Mouse (Mus musculus): ENCODE results near the gene Adat1.

The Adat1 gene

GRCm38 (mm10) chr8:111992013-111992702 lies at the start of gene Adat1:
Gene Adat1 (minus strand): TSS chr8:111992302.
- peak; percentile 93 for DNase-seq

- DNase-seq, result no peak
Measured at GRCm38 (mm10) chr8:112037521-112037920, 45.4 kb upstream of the Adat1 start.

- peak; percentile 51 for DNase-seq
Measured at GRCm38 (mm10) chr8:112034603-112035002, 42.5 kb upstream of the Adat1 start.

- DNase-seq, result no peak
Measured at GRCm38 (mm10) chr8:112033071-112033470, 41.0 kb upstream of the Adat1 start.

GRCm38 (mm10) chr8:112030663-112031062 lies 38.6 kb upstream of the Adat1 start:
- DNase-seq, result no peak

- DNase-seq, result no peak
Measured at GRCm38 (mm10) chr8:112029455-112029854, 37.4 kb upstream of the Adat1 start.

- DNase-seq, result no peak
Measured at GRCm38 (mm10) chr8:112014936-112015335, 22.8 kb upstream of the Adat1 start, which contains the start of gene Gm6793. Gene Gm6793 (minus strand): TSS chr8:112015036.

- peak; percentile 60 for DNase-seq
Measured at GRCm38 (mm10) chr8:112011816-112012242, 19.7 kb upstream of the Adat1 start.

- peak; percentile 96 for DNase-seq
Measured at GRCm38 (mm10) chr8:112010997-112011815, 19.1 kb upstream of the Adat1 start, which contains the start of the genes Kars and Terf2ip. Gene Kars (minus strand): TSS chr8:112011323. Gene Terf2ip (plus strand): TSS chr8:112011398.

GRCm38 (mm10) chr8:112009558-112009957 lies 17.5 kb upstream of the Adat1 start:
- no peak for DNase-seq

GRCm38 (mm10) chr8:112007669-112008068 lies 15.6 kb upstream of the Adat1 start:
- DNase-seq, result no peak

- DNase-seq, result no peak
Measured at GRCm38 (mm10) chr8:112005601-112006000, 13.5 kb upstream of the Adat1 start.

GRCm38 (mm10) chr8:112004754-112005153 lies 12.7 kb upstream of the Adat1 start:
- no peak for DNase-seq

- DNase-seq, result no peak
Measured at GRCm38 (mm10) chr8:111992703-111993039, 569 bp upstream of the Adat1 start.

GRCm38 (mm10) chr8:111991278-111991677 lies 824 bp downstream of the Adat1 start:
- DNase-seq, result no peak

- peak; percentile 91 for DNase-seq
Measured at GRCm38 (mm10) chr8:111989911-111990310, 2.2 kb downstream of the Adat1 start.

- no peak for DNase-seq
Measured at GRCm38 (mm10) chr8:111984511-111984910, 7.6 kb downstream of the Adat1 start.

GRCm38 (mm10) chr8:111982116-111982515 lies 10.0 kb downstream of the Adat1 start:
- no peak for DNase-seq

- peak; percentile 62 for DNase-seq
Measured at GRCm38 (mm10) chr8:111978147-111978546, 14.0 kb downstream of the Adat1 start.

GRCm38 (mm10) chr8:111976326-111976725 lies 15.8 kb downstream of the Adat1 start:
- no peak for DNase-seq

- DNase-seq, result no peak
Measured at GRCm38 (mm10) chr8:111975706-111976105, 16.4 kb downstream of the Adat1 start.

GRCm38 (mm10) chr8:111974138-111974537 lies 18.0 kb downstream of the Adat1 start:
- DNase-seq, result no peak

- DNase-seq, result no peak
Measured at GRCm38 (mm10) chr8:111968991-111969390, 23.1 kb downstream of the Adat1 start.

- DNase-seq, result no peak
Measured at GRCm38 (mm10) chr8:111968541-111968940, 23.6 kb downstream of the Adat1 start.
